Mouse (Mus musculus): ENCODE results near the gene Smad5. TPM values are rescaled to one million over a fixed set of nuclear protein-coding genes. Genes with fewer than 3 reads are reported as not detected.

Smad5 gene
- total and polyA plus RNA-seq, 3 experiments, result 4.3 to 40.7 (median 15.2) TPM

DNA sequence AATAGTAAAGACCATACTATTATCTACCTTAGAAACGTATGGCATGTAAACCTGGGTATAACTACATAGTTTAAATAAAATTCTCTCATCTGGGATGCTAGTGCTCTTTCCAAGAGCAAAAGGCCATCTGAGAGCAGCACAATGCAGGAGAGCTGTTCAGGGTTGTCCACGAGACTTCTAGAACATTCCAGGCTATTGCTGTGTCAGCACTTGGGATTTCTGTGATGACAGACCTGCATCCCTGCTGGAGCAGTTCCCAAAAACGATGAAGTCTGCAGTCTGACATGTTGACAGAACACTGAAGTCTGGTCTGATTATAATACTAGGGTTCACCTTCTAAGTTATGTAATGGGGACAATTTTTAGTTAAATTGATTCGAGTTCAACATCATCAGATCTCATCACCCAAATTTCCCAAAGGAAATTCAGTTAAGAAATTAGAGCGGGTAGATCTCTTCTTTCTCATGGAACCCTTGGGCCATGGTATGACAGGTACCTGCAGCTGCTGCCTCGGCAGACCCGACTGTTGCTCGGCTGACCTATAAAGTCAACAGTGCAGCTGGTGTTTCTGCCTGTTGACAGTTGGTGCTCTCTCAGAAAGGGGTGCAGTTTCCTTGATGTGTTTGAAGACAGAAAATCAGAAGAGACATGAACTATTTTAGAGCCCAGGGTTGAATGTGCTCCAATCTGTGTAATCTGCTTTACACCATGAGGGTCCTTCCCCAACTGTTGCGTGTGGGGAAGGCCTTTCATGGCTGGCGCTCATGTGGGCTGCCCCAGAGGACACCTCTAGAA lies 44.1 kb downstream of the Smad5 start:
- no peak for TF ChIP-seq GATA1 (IDR thresholded peaks at IDR 0.05; ENCODE audit: borderline replicate concordance, low read length)
- no peak for TF ChIP-seq GATA2 (IDR thresholded peaks at IDR 0.05; ENCODE audit: borderline replicate concordance, low read depth, low read length)
- no peak for TF ChIP-seq TAL1 (conservative IDR thresholded peaks at IDR 0.05; ENCODE audit: low read depth, low read length)
- TF ChIP-seq POLR2AphosphoS5 (IDR thresholded peaks at IDR 0.05; ENCODE audit: insufficient replicate concordance, low read depth, low read length), result no peak
- TF ChIP-seq CTCF (IDR thresholded peaks at IDR 0.05; ENCODE audit: low read depth, low read length), result no peak
- no peak overlapping the region for H3K4me3 ChIP-seq (ENCODE audit: low read depth, low read length)
- peaks cover 7% of the 10 kb centered on the region; the same call in 1 of the 2 replicates for H3K9me3 ChIP-seq (replicated peaks)
- DNase-seq (ENCODE audit: low spot score) (no peak), ATAC-seq (ENCODE audit: extremely low read depth, insufficient number of reproducible peaks, low FRiP score, poor library complexity, severe bottlenecking) (no peak)
- H3K36me3 ChIP-seq (replicated peaks), result peaks cover 8% of the 10 kb centered on the region
- no peaks in the 10 kb centered on the region for H3K4me1 ChIP-seq (ENCODE audit: insufficient read depth, low read depth, low read length)
- H3K27me3 ChIP-seq (ENCODE audit: insufficient read depth, low read length), result no peaks in the 10 kb centered on the region

DNA sequence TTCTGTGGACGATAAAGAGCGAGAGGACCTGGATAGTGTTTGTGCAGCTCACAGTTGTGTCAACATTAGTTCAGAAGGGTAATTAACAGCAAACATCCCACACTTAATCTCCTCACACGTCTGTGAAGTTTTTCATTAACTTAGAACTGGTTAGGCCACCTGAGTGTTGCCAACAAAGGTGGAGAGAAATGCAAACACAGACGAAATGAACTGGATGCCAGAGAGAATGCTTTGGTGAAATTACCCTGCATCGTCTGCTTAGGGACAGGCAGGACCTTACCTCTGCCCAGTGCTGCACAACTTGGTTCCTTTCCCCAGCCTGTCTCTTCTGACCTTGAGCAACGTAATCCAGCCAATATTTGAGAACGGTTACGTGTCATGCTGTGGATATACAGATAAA lies 44.7 kb downstream of the Smad5 start:
- TF ChIP-seq GATA1 (IDR thresholded peaks at IDR 0.05; ENCODE audit: borderline replicate concordance, low read length) (no peak), TAL1 (conservative IDR thresholded peaks at IDR 0.05; ENCODE audit: low read depth, low read length) (no peak), POLR2AphosphoS5 (IDR thresholded peaks at IDR 0.05; ENCODE audit: insufficient replicate concordance, low read depth, low read length) (no peak), GATA2 (IDR thresholded peaks at IDR 0.05; ENCODE audit: borderline replicate concordance, low read depth, low read length) (no peak), CTCF (IDR thresholded peaks at IDR 0.05; ENCODE audit: low read depth, low read length) (no peak)
- Histone ChIP-seq H3K4me1 (ENCODE audit: insufficient read depth, low read depth, low read length) (no peaks in the 10 kb centered on the region), H3K36me3 (replicated peaks) (peaks cover 5% of the 10 kb centered on the region), H3K4me3 (ENCODE audit: low read depth, low read length) (no peak overlapping the region), H3K9me3 (replicated peaks) (peaks cover 12% of the 10 kb centered on the region), H3K27me3 (ENCODE audit: insufficient read depth, low read length) (no peaks in the 10 kb centered on the region)
- DNase-seq (ENCODE audit: low spot score) (no peak), ATAC-seq (ENCODE audit: extremely low read depth, insufficient number of reproducible peaks, low FRiP score, poor library complexity, severe bottlenecking) (no peak)

DNA sequence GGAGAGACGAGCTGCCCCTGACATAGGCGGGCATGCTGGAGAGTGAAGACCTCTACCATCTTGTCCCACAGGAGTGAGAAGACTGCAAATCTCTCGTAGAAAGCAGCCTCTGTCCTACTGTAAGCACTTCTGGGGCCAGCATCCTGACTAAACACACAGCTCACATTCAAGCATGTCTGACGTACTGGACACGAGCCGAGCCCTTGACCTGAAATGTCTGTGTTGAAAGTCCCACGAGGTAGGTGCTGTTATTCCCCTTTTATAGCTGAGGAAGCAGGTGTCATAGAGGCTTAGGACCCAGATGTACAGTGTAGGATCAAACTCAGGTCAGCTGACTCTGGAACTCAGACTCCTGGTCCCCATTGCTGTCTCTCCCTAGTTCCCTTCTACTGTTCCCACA lies 46.6 kb downstream of the Smad5 start:
- Histone ChIP-seq H3K4me3 (ENCODE audit: low read depth, low read length) (no peak overlapping the region), H3K4me1 (ENCODE audit: insufficient read depth, low read depth, low read length) (no peaks in the 10 kb centered on the region), H3K36me3 (replicated peaks) (no peaks in the 10 kb centered on the region), H3K27me3 (ENCODE audit: insufficient read depth, low read length) (no peaks in the 10 kb centered on the region), H3K9me3 (replicated peaks) (peaks cover 28% of the 10 kb centered on the region)
- TF ChIP-seq GATA2 (IDR thresholded peaks at IDR 0.05; ENCODE audit: borderline replicate concordance, low read depth, low read length) (no peak), POLR2AphosphoS5 (IDR thresholded peaks at IDR 0.05; ENCODE audit: insufficient replicate concordance, low read depth, low read length) (no peak), GATA1 (IDR thresholded peaks at IDR 0.05; ENCODE audit: borderline replicate concordance, low read length) (no peak), TAL1 (conservative IDR thresholded peaks at IDR 0.05; ENCODE audit: low read depth, low read length) (no peak), CTCF (IDR thresholded peaks at IDR 0.05; ENCODE audit: low read depth, low read length) (no peak)
- DNase-seq (ENCODE audit: low spot score) (no peak), ATAC-seq (ENCODE audit: extremely low read depth, insufficient number of reproducible peaks, low FRiP score, poor library complexity, severe bottlenecking) (no peak)

DNA sequence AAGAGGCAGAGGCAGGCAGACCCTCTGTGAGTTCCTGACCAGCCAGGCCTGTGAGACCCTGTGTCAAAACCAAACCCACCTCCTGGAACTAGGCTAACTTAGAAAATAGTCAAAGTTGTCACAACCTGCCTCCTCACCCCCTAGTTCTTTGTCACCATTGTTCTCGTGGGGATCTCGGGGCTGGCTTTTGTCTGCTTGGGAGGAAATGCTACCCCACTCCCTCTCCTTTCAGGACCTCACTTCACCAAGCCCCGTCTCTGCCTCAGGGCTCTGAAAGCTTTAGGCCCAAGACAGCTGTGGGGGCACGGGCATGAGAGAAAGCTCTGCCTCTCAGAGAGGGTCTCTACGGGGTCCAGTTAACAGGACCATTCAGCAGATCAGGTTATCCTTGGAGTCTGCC lies 49.0 kb downstream of the Smad5 start:
- H3K36me3 ChIP-seq (replicated peaks), result no peaks in the 10 kb centered on the region
- no peak for ATAC-seq (ENCODE audit: extremely low read depth, insufficient number of reproducible peaks, low FRiP score, poor library complexity, severe bottlenecking)
- H3K4me3 ChIP-seq (ENCODE audit: low read depth, low read length), result no peak overlapping the region
- H3K9me3 ChIP-seq (replicated peaks), result peaks cover 49% of the 10 kb centered on the region
- TF ChIP-seq GATA2 (IDR thresholded peaks at IDR 0.05; ENCODE audit: borderline replicate concordance, low read depth, low read length) (no peak), CTCF (IDR thresholded peaks at IDR 0.05; ENCODE audit: low read depth, low read length) (no peak), GATA1 (IDR thresholded peaks at IDR 0.05; ENCODE audit: borderline replicate concordance, low read length) (no peak), TAL1 (conservative IDR thresholded peaks at IDR 0.05; ENCODE audit: low read depth, low read length) (no peak), POLR2AphosphoS5 (IDR thresholded peaks at IDR 0.05; ENCODE audit: insufficient replicate concordance, low read depth, low read length) (no peak)
- no peaks in the 10 kb centered on the region for H3K27me3 ChIP-seq (ENCODE audit: insufficient read depth, low read length)
- H3K4me1 ChIP-seq (ENCODE audit: insufficient read depth, low read depth, low read length), result no peaks in the 10 kb centered on the region
- DNase-seq (ENCODE audit: low spot score), result no peak

DNA sequence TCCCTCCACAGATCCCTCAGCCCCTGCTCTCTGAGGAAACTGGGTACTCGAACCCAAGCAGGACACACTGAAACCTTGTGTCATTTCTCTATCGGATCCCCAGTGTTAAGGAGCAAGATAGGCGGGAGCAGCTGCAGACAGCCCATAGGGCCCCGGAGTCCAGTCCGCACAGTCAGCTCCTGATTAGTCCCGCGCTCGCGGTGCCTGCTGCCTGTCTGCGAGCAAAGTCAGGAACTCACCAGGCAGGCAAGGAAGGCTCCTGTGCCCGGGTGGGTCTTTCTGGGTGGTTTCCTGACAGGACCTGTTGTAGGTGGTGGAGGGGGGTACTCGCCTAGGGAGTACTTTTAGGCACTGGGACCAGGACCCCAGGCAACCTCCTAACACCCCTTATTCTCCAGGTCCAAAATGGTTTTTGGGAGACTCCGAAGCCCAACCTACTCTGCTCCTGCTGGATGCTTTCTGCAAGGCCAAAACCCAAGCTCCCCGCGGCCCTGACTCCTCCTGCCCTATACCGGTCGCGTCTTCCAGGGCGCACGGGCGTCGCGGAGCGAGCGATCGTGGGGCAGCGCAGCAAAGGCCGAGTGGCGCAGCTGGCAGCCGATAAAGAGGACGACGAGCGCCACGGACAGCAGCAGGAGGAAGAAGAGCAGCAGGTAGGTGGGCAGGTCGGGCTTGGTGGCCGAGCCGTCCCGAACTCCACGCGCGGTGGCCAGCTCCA lies 49.8 kb downstream of the Smad5 start:
- no peaks in the 10 kb centered on the region for H3K27me3 ChIP-seq (ENCODE audit: insufficient read depth, low read length)
- ATAC-seq (ENCODE audit: extremely low read depth, insufficient number of reproducible peaks, low FRiP score, poor library complexity, severe bottlenecking) (no peak), DNase-seq (ENCODE audit: low spot score) (no peak)
- H3K4me3 ChIP-seq (ENCODE audit: low read depth, low read length), result no peak overlapping the region; the same call in 1 of the 2 replicates
- H3K9me3 ChIP-seq (replicated peaks), result peaks cover 53% of the 10 kb centered on the region
- H3K36me3 ChIP-seq (replicated peaks), result no peaks in the 10 kb centered on the region
- no peaks in the 10 kb centered on the region for H3K4me1 ChIP-seq (ENCODE audit: insufficient read depth, low read depth, low read length)
- TF ChIP-seq GATA1 (IDR thresholded peaks at IDR 0.05; ENCODE audit: borderline replicate concordance, low read length), result no peak
- TF ChIP-seq GATA2 (IDR thresholded peaks at IDR 0.05; ENCODE audit: borderline replicate concordance, low read depth, low read length), result no peak
- TF ChIP-seq CTCF (IDR thresholded peaks at IDR 0.05; ENCODE audit: low read depth, low read length), result no peak

DNA sequence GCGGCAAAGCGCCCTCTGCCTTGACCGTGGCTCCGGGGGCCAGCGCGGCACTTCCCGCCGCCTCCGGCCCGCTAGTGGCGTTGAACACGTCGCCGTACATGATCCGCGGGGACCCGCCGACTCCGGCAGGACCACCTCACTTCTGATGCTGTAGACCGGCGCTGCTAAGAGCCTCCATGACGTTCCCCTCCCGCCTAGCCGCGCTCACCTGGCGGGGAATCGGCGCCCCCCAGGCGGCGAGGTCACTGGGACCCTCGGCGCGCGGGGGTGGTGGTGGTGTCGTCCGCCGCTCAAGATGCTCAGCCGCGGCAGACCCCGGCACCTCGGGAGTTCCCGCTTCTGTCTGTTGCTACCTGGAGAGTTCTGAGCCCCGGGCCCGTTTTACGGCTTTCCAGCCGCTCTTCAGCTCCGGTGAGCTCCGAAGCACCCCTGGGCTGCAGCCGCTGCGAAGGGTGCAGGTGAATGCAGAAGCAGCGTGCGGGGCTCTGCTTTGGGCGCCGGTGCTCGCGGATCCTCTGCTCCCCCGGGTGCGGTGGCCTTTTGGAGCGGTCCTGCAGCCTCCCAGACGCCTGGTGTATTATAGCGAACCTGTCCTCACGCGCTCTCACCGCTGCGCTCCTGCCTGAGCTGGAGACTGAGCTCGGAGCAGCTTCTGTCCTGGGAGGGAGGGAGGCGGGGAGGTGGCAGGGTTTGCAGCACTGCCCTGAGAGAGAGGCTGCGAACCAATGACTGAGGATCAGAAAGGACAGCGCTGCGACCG lies 50.6 kb downstream of the Smad5 start, which contains the start of gene Gm45623:
TSS of gene Gm45623 (minus strand) at position 636 of the 760 bp plus-strand sequence.
- H3K4me3 ChIP-seq (ENCODE audit: low read depth, low read length), result no peak within 1 kb of the TSS; the same call in 1 of the 2 replicates
- no peaks in the 10 kb centered on the region for H3K36me3 ChIP-seq (replicated peaks)
- H3K9me3 ChIP-seq (replicated peaks), result peaks cover 54% of the 10 kb centered on the region
- DNase-seq (ENCODE audit: low spot score), result no peak
- ATAC-seq (ENCODE audit: extremely low read depth, insufficient number of reproducible peaks, low FRiP score, poor library complexity, severe bottlenecking), result no peak
- no peaks in the 10 kb centered on the region for H3K27me3 ChIP-seq (ENCODE audit: insufficient read depth, low read length)
- TF ChIP-seq CTCF (IDR thresholded peaks at IDR 0.05; ENCODE audit: low read depth, low read length) (no peak), GATA1 (IDR thresholded peaks at IDR 0.05; ENCODE audit: borderline replicate concordance, low read length) (no peak), POLR2AphosphoS5 (IDR thresholded peaks at IDR 0.05; ENCODE audit: insufficient replicate concordance, low read depth, low read length) (no peak), TAL1 (conservative IDR thresholded peaks at IDR 0.05; ENCODE audit: low read depth, low read length) (no peak)
- H3K4me1 ChIP-seq (ENCODE audit: insufficient read depth, low read depth, low read length), result no peaks in the 10 kb centered on the region
